Mouse (Mus musculus) fibroblast of lung, adult 2 months (primary cell): Measurements from ENCODE around the gene Bcl2l13.
"Not testable (repeated sequence)": the region's sequence is repeated elsewhere in the genome, so short reads cannot be mapped to it uniquely, and the experiment has no call there.

Source experiments
- DNase-seq: peaks from one replicate; pipeline ENCODE4 v3.0.0-alpha.2; 2011; ENCODE audit warnings: low read depth

The Bcl2l13 gene

DNA sequence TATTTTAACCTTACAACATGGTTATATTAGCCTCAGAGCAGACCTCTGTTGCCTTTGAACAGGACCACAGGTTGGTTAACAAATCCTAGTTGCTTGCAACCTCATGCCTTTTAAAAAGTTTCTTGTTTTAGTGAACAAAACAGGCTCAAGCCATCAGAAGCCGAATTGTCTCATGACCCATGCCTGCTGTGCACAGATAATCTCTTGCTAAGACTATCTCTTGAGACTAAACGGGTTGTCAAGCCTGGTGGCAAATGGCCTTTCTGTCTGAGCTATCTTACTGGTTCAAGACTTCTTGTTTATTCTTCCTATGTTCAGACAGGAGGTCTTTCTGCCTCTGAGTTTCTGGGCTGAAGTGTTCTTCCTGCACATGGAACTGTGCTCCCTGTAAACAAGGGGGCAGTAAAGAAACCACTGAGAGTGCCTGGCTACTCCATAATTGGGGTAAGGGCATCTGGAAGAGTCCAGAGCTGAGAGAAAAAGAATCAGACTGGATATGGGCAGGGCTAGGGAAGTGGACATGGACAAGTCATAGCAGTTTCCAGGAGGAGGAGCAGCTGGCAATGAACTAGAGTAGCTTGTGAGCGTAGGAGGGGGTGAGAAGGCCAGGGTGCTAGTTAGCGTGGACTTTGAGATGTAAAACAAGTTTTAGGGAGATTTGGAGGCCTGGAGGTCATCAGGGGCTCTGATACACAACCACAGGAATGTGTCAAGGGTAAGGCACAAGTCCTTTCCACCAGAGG, 5.0 kb upstream of the Bcl2l13 start:
- DNase-seq = no peak

GRCm38 (mm10) chr6:120832097-120832496, 3.9 kb upstream of the Bcl2l13 start:
- DNase-seq = no peak

DNA sequence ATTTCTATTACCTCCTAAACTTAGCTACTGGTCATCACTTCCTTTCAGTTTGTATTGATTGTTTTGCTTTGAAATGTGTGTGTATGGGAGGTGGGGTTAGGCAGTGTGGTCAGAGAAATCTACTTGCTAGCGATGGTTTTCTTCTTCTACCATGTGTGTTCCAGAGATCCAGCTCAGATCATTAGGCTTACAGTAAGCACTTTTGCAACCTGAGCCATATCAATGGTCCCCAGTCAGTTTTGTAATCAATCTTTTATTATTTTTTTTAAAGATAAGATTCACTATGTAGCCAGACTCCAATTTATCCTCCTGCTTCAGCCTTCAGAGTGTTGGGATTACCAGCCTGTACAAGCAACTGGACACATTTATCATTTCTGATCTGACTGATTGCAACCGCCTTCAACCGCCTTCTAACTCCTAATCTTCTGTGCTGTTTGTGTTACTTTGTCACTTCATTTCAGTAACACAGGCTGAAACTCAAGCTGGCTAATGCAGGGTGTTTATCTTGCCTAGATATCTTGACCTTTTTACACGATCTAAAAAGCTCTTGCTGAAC, 1.2 kb upstream of the Bcl2l13 start:
- DNase-seq = no peak

DNA sequence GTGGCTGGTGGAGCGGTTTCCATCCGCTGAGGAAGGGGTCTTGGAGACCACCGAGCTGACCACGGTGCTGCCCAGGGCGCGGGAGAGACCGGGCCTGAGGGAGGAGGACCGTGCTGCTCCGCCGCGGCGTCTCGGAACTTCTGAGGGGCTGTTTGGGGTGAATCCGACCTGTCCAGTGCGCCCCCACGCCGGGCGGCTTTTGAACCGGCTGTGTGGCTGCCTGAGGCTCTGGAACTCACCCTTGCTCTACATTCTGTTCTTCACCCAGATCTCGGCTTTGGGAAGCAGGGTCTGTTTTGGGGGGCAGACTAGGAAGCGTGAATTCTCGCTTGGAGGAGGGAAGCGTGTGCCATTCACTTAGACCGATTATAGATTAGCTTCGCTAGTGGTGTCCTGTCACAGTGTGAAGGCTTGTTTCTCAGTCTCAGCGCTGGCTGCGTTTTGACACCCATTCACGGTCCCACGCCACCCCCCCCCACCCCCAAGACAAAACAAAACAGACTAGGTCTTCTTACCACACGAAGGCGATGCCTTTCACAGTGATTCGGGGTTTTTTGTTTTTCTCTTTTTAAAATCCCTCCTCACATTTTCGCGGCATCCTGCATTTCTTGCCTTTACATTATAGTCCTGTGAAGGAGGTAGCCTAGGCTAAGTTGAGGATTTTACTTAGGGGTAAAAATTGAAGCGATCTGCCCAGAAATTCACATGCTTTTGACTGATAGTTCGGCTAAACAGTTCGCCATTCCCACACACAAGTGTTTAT, 558 bp downstream of the Bcl2l13 start:
- DNase-seq = no peak

DNA sequence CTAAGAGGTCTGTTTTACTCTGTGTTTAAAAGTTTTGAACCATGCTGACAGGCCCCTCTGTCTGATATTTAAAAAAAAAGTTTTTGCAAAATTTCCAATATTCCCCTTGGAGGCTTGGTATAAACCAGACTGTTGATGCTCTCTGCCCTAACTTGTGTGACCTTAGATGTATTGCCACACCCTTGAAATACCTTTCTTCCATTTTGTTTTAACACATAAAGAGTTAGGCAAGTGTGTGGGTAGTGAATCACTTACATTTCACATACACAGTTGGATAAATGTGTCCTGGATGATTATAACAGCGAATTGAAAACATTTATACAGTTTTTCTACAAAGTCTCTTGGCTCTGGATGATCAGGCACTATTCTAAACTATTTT, 1.1 kb downstream of the Bcl2l13 start:
- DNase-seq = no peak

- no peak for DNase-seq
Observed at GRCm38 (mm10) chr6:120840258-120840657, 4.2 kb downstream of the Bcl2l13 start.

GRCm38 (mm10) chr6:120841754-120842153, 5.7 kb downstream of the Bcl2l13 start:
- no peak for DNase-seq

- DNase-seq = not testable (repeated sequence)
Observed at GRCm38 (mm10) chr6:120850720-120851119, 14.7 kb downstream of the Bcl2l13 start.

DNA sequence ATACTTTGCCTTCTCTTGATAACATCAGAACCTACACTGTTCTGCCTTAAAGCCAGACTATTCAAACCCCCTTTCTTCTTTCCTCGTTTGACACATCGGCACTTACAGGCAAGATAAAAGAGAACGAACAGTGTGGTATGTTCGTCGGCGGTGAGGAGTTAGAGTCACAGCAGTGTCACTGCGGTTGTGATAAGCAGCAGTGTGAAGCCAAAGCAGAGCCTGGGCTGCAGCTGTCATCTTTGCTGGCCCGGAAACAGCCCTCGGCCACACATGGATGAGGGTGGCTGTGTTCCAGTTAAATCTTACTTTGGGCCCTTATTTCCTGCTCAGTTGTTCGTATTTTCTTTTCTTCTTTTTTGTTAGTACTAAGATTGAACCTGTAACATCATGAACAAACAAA, 18.4 kb downstream of the Bcl2l13 start:
- no peak for DNase-seq

- DNase-seq = no peak
Observed at GRCm38 (mm10) chr6:120858217-120858711, 22.3 kb downstream of the Bcl2l13 start.

- DNase-seq = no peak
Observed at GRCm38 (mm10) chr6:120860079-120860478, 24.1 kb downstream of the Bcl2l13 start.

DNA sequence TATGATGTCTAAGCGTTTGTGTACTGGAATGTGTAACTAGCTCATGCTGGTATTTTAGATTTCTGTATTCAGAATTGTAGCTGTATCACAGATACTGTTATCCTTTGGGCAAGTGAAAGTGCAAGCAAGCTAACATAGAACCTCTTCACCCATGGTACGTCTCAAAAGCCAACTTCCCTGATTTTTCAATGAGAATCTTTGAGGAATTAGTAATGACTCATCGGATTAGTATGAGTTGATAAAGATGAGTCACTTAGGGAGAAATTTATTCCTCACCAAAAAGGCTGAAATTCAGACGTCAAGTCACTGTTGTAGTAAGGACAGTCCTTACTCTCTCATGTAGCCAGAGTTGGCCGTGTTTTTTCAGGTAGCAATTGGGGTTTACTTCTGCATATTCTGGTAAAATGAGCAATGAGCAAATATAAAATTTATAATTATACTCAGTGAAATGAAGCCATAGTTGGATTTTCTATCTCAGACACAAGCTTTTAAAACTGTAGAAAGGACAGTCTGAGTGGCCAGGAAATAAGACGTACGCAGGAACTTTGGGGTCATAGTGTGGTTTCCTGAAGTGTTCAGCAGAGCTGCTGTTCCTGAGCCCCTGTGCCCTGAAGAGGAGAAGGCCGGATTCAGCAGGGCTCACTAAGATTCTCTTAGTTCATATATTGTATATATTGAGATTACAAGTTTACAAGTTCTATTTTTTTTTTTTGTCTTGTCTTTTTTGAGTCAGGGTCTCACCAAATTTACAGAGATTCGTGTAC, 30.2 kb downstream of the Bcl2l13 start:
- no peak for DNase-seq

DNA sequence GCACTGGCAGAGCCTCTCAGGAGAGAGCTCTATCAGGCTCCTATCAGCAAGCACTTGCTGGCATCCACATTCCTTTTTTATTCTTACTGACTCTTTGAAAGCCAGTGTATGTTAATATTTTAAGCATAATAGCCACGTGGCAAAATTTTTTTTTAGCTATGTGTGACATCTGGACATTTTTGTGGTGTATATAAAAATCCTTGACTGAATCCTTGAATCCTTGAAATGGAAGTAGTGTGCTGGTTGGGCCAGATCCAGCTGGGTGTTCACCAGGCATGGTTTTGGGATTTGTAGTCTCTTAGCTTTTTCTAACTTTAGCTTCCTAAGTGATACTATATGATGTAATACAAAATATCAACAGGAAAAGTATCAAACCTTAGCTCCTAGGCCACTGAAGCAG, 32.8 kb downstream of the Bcl2l13 start:
- no peak for DNase-seq

DNA sequence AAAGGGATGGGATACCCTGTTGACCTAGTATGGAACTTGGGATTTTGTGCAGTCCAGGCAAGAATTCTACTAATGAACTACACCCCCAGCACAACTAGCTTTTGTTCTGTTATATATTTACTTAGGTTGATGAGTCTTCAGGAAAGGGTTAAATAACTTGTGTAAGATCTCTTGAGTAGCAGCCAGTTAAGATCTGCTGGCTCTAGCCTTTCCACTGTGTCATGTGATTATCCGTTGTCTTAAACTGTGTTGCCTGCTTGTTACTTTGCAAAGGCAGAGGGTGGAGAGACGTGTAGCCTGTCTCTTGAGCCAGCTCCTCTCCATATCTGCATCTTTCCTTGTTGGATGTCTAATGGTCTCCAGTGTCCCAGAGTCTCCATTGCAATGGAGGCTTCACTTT, 35.3 kb downstream of the Bcl2l13 start:
- no peak for DNase-seq

GRCm38 (mm10) chr6:120873874-120874273, 37.9 kb downstream of the Bcl2l13 start:
- DNase-seq = no peak

GRCm38 (mm10) chr6:120879046-120879445, 43.0 kb downstream of the Bcl2l13 start:
- DNase-seq = no peak

- no peak for DNase-seq
Observed at GRCm38 (mm10) chr6:120884436-120884835, 48.4 kb downstream of the Bcl2l13 start.

DNA sequence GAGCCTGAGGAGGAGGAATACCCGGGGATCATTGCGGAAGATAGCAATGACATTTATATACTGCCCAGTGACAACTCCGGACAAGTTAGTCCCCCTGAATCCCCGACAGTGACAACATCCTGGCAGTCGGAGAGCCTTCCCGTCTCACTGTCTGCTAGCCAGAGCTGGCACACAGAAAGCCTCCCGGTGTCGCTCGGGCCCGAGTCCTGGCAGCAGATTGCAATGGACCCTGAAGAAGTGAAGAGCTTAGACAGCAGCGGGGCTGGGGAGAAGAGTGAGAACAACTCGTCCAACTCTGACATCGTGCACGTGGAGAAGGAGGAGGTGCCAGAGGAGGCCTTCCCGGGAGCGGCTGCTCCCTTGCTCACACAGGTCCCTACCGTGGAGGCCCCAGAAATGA, 50.7 kb downstream of the Bcl2l13 start:
- no peak for DNase-seq

DNA sequence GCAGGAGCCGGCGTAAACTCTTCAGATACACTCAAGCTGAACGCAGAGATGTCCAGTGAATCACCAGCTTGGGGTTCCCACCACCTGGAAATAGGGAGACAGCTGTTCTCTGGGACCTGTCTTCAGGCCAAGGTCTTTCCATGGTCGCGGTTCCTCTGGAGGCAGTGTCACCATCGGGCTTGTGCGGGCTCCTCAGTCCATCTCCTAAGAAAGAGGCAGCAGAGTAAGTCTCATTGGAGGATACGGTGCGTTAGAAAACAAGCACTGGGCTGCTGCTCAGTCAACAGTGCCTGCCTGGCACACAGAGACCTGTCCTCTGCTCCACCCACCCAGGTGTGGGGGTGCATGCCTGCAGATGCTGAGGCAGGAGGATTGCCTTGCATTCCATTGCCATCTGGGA, 58.1 kb downstream of the Bcl2l13 start:
- no peak for DNase-seq

DNA sequence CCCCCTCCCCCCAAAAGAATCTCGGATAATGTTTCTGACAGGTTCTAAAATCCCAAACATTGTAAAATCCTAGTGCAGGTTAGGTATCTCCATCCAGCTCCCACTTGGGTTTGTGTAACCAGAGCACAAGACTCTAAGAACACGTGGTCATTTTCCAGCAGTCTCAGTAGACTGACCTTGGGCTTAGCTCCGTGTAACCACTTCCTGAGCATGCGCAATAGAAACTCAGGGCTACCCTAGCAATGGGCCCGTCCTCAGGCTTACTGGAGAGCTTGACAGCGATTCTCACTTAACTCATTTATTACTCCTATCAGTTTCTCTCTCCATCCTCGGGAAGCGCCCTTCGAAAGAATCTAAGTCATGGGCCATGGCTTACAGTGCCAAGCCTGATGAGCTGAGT, 58.5 kb downstream of the Bcl2l13 start:
- no peak for DNase-seq

GRCm38 (mm10) chr6:120898188-120898833, 62.3 kb downstream of the Bcl2l13 start:
- DNase-seq = no peak
